Mouse (Mus musculus) gastrocnemius, postnatal 14 days (tissue): ENCODE measurements around the gene Col4a2. TPM values are rescaled to one million over a fixed set of nuclear protein-coding genes. Genes with fewer than 3 reads are reported as not detected.

Experiments used
- DNase-seq: peaks from one replicate; pipeline ENCODE4 v3.0.0; 2021; ENCODE audit warnings: mixed read lengths
- intact Hi-C: fragments of 180-260 bp; cut with DNase I; formaldehyde crosslinking; loops from one replicate; pipeline ENCODE4 v1.15.1; 2025; ENCODE audit warnings: low total_unique reads
- total RNA-seq, 2 experiments: library from RNA; stranded (reverse); gene quantifications; 2 replicates each; pipeline ENCODE4 v1.2.3; 2021

Col4a2 gene
- total RNA-seq, 2 experiments from 2014 or later = 297 to 319 TPM

DNA sequence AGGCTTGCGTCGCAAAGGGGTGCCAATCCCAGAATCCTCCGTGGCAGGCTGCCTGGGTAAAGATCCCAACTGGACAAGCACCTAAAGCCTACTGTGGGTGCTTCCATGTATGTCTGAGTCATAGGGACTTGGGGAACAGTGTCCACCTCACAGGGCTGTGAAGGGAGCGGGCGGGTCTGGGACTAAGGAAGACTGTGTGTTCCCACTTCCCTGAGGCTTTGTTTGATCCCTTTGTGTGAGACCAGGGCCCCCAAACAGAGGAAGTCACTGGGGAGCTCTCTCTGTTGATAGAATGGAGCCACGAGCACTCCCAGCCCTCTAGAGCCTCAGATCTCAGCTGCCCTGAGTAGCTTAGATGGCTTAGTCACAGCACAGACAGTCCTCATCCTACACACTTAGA lies 3.5 kb downstream of the Col4a2 start:
- no peak for DNase-seq
- intact Hi-C loops = no loop called here

- no peak for DNase-seq
- intact Hi-C loops = no loop called here
Measured at GRCm38 (mm10) chr8:11319405-11319804, 6.8 kb downstream of the Col4a2 start.

DNA sequence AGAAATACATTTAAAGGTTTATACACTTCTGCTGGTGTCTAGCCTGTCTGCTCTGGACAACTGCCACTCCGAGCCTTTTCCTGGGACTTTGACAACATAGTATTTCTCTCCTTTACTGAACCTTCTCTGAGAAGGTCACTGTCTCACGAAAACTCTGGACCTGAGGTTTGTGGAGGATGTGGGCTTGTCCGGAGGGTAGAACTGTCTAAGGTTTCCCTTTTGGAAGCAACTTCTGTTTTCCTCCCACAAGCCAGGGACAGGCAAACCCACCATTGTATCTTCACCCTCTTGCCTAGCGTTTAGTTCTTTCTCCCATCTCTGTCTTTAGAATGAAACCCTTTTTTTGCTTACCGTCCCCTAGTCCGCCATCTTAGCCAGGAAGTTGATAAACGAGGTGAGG lies 9.2 kb downstream of the Col4a2 start:
- intact Hi-C loops = no loop called here
- DNase-seq = no peak

DNA sequence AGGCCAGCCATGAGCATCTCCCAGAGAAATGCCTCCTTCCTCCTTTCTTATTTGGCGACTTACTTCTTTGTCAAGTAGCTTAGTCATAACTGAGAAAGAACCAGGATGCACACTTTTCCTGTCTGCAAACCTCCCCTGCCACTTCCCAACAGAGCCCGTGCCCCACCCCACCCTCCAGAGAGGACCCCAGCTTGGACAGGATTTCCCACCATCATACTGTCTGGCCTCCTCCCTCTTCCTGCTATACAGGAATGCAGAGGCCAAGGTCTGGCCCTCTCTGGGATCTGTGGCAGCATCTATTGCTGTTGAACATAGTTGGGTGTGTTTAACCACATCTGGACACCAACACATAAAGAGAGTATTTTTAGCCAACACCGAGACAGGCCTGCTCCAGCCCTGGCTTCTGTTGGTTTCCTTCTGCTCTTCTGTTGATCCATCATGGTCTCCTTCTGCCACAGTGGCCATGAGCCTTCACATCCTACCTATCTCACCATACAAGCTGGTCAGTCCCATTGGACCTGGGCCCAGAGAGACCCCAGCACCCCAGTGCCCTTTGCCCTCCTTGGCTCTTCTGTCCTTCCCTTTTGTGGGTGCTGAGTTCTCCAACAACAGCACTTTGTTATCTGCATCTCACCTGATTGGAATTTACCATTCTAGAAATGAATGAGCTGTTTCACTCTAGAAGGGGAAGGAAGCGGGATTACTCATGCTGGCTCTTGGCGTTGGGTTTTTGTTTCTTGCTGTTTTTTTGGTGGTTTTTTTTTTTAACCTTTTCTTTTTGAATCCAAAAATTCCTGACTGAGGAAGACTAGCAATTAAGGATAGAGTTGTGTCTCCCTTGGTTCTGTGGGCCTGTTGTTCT lies 10.3 kb downstream of the Col4a2 start:
- no peak for DNase-seq
- intact Hi-C loops = no loop called here

- no peak for DNase-seq
- intact Hi-C loops = no loop called here
Measured at GRCm38 (mm10) chr8:11323681-11324080, 11.1 kb downstream of the Col4a2 start.

GRCm38 (mm10) chr8:11324801-11325395 lies 12.3 kb downstream of the Col4a2 start:
- intact Hi-C loops = no loop called here
- no peak for DNase-seq

- intact Hi-C loops = no loop called here
- DNase-seq = no peak
Measured at GRCm38 (mm10) chr8:11327298-11327697, 14.7 kb downstream of the Col4a2 start.

DNA sequence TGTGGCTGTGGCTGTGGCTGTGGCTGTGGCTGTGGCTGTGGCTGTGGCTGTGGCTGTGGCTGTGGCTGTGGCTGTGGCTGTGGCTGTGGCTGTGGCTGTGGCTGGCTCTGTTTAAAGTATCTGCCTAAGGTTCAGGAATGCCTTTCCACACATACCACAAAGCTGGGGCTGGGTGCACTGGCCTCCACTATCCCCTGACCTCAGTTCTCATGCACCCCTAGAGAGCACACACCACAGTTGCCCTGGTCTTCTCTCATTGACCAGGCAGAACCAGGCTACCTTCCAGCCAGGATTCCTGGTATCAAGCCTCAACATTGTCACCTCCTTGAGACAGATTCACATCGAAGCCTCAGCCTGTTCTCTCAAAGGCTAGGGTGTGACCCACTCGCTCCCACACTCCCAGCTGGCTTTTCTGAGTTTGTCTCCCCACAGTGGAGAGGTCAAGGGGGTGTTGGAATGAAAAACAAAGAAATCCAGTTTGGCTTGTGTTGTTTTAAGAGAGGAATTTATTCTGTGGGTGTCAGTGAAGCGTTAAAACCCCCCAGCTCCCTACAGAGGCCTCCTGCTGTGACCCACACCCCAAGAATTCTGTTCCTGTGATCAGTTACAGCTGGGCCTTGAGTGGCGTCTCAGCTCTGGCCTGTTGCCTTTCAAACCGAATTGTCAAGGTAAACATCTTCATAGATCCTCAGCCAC lies 15.3 kb downstream of the Col4a2 start:
- DNase-seq = no peak
- intact Hi-C loops = no loop called here

- peak; percentile 53 for DNase-seq
- intact Hi-C loops = no loop called here
Measured at GRCm38 (mm10) chr8:11331561-11331960, 19.0 kb downstream of the Col4a2 start.

DNA sequence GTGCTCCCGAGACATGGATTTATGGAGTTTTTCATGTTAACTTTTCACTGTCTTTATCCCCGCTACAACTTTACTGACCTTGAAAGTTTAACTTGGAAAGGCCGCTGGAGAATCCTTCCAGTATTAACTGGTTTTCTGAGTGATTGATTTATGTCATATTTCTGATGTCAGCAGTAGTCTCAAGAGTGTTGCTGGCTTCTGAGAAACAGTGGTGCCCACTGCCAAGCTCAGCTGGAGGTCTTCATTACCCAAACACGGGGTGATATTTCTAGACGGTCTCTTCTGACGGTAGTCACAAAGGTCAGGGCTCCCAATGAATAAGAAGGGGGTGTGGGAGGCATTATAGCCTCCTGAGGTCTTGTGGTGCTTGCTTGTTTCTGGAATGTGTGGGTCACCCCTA lies 21.1 kb downstream of the Col4a2 start:
- no peak for DNase-seq
- intact Hi-C loops = no loop called here

DNA sequence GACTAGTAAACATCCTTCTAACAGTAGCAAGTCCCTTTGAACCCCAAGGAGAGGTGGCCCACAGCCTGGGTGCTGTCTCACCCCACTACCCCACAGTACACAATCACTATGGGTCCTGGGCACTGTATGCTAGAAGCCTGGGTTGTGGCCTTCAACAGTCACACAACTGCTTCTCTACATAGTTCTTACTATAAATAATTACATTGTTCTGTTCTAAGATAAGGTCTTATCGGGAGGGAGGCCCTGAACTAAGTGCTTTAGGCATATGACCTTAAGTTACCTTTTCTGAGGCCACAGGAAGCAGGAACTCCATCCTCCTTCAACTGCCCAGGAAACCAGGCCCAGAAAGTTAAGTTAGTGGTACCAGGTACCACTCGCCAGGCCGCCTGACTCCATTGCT lies 21.9 kb downstream of the Col4a2 start:
- DNase-seq = no peak
- intact Hi-C loops = no loop called here

- no peak for DNase-seq
- intact Hi-C loops = no loop called here
Measured at GRCm38 (mm10) chr8:11335238-11335637, 22.6 kb downstream of the Col4a2 start.

DNA sequence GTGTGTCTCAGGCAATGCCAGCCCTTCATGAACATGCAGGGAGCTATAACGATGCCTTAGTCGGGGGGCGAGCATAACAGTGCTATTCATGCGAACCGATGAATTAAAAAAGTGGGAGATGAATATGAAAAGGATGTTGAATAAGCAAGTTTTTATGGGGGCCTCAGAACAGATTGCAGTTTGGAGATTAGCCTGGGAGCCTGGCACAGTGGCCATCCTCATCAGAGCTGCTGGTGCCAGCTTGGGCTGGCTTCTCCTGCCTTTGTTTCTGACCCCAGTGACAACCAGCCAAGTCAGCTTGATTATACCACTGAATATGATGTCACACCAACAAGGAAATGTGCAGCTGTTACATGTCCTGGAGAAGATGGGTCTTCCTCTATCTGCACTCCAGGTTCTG lies 23.7 kb downstream of the Col4a2 start:
- no peak for DNase-seq
- intact Hi-C loops = no loop called here

DNA sequence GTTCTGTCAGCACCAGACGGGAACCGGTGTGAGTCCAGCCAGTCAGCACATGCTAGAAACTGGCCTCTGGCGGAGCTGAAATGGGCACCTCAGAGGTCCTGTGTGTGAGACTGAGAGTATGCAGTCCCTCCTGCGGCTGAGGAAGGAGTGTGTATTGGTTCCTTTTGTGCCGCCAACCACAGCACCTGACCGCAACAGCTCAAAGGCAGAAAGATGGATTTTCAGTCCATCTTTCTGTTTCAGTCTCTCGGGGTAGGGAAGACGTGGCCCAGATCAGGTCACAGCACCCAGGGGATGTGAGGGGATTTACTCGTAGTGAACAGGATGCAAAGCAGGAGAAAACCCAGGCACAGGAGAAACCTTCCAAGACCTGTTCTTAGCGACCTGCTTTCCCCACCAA lies 25.0 kb downstream of the Col4a2 start:
- no peak for DNase-seq

GRCm38 (mm10) chr8:11338507-11338906 lies 25.9 kb downstream of the Col4a2 start:
- intact Hi-C loops = no loop called here
- no peak for DNase-seq

More for the DNA sequence above, 25.0 kb downstream of the Col4a2 start:
- intact Hi-C loops = no loop called here

- no peak for DNase-seq
- intact Hi-C loops = no loop called here
Measured at GRCm38 (mm10) chr8:11340310-11341110, 27.9 kb downstream of the Col4a2 start.

DNA sequence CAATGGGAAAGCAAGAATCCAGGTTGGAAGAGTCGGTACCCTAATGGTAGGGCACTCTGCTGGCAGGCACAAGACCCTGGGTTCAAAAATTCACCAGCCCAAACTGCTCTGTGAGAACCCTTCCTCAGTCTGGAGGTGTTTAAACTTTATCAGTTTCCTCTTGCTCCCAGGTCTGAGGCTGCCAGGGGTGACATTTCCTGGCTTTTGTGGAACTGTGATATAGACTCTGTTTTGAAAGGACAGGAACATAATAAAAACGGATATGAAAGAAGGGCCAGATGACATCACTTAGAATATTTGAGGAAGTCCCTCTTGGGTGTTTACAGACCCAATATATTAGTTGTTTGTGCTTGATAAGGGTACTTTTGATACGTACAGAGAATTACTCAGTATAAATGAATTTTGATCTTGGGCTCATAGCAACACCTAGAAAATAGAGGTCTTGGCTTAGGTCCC lies 28.5 kb downstream of the Col4a2 start:
- intact Hi-C loops = no loop called here
- no peak for DNase-seq

DNA sequence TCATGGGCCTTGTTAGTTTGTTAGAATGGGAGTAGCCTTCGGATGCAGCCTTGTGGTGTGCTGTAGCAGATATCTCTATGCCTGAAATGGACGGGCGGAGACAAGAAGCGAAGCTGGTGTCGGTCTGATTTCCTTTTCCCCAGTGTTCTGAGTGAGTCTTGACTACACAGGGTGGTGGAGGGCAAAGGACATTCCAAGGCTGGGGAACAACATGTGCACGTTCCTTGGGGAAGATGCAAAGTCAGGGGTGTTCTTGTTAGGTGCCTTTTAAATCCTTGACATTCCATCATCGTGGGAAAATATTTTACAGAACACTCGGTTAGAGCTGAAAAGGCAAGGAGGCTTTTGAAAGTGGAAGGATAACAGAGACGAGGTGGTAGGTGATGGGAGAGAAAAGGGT lies 31.9 kb downstream of the Col4a2 start:
- intact Hi-C loops = no loop called here
- DNase-seq = no peak

GRCm38 (mm10) chr8:11346225-11346624 lies 33.6 kb downstream of the Col4a2 start:
- intact Hi-C loops = no loop called here
- DNase-seq = no peak

DNA sequence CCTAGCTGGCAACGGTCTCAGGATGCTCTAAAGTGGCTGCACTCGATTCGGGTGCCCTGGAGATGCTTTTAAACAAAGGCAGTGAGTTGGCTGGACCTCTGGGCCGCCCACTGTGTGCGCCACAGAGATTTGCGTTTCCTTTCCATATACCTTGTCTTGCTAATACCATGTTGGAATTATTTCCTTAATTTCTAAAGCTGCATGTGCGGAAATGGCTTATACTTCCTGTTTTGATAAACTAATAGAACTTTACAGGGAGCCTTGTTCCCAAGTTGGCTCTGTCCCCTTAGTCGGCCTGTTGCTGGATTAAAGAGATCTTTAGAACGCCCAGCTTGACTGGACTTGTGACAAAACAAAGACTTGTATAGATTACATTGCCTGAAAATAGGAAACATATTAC lies 35.1 kb downstream of the Col4a2 start:
- intact Hi-C loops = no loop called here
- no peak for DNase-seq
